Mouse (Mus musculus): ENCODE data around the gene Pitpna.

The Pitpna gene

DNA sequence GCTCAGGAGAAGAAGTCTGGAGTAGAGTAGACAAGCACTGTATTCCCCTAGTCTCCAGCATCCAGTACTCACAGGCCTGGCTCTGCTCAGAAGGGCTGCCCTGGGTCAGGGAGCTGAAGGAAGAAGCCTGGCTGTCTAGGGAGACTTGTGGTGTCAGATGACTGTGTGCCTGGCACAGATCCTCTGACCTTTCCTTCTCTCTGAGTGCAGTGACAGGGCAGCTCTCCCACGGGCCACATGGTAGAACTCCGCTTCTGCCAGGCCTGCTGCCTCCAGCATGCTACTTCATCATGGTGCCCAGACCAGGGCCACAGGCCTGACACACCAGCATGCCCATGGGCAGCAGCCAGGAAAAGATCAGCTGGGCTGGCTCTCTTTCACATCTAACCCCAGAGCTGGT is 22.0 kb upstream of the Pitpna start:
- DNase-seq: no peak

- DNase-seq: no peak
These were observed 21.4 kb upstream of the Pitpna start for GRCm38 (mm10) chr11:75566276-75567196.

- DNase-seq: no peak
These were observed 20.4 kb upstream of the Pitpna start for GRCm38 (mm10) chr11:75567346-75568114.

GRCm38 (mm10) chr11:75568115-75568511 is 19.8 kb upstream of the Pitpna start:
- no peak for DNase-seq

DNA sequence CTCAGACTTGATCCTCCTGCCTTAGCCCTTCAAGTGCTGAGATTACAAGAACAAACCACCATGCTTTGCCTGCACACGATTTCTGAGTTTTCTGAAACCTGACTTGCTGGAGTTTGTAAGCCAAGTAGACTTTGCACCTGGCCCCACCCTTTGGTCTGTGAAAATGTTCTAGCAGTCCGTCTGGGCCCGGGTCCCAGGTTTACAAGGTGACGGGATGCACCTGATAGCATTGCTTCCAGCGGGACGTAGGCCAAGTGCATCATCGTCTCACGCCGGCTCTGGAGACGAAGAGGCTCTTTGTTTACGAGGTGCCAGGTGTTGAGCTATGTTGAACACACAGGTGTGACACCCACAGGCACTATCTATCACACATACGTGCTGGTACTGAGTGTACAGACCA is 18.9 kb upstream of the Pitpna start:
- DNase-seq: no peak

DNA sequence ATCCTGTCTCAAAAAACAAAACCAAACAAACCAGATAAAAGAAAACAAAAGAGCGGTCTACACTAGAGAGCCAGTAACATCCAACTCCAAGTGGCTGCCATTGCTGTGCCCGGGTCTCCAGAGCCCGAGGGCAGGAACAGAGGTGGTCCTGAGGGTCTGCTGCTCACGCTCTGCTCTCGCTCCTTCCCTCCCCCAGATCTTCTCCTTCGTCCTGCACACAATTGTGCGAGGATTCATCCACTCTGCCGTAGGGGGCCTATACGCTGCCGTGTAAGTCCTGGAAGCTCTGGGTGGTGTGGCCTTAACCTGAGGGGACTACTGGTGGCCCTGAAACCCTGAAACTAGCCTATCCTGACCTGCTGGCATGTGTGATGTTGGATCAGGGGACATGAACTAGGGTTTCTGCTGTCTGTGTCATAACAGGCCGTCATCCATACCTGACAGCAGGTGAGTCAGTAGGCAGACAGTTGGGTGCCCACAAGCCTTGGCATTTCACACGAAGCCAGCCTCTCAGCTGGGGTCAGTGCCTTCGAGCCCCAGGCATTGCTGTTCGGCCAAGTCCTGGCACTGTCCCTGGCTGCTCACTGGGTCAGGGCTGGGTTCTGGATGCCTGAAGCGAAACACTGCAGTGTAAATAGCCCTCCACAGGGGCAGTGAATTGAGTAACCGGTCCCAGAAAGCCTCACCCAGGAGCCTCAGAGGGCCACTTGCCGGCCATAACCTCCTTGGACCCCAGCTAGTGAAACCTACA is 17.3 kb upstream of the Pitpna start:
- DNase-seq: no peak

- no peak for DNase-seq
These were observed 16.5 kb upstream of the Pitpna start for GRCm38 (mm10) chr11:75571126-75571990.

DNA sequence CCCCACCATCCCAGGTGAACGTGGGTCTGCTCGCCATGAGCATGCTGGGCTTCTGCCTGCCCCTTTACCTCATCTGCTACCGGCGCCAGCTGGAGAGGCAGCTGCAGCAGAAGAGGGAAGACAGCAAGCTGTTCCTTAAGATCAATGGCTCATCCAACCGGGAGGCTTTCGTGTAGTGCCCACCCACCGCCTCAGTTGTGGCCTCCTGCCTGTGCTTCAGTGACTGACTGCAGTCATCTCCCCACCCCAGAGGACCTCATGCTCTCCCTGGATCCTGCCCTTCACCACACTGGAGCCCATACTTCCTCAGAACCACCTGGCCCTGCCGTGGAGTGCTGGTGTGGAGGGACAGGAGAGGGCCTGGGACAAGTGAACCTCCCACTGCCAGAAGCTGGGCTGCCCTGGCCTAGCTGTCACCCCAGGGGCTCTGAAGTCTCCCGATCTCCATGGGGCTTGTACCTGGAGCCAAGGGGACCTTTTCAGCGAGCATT is 15.6 kb upstream of the Pitpna start:
- no peak for DNase-seq

- DNase-seq: peak; percentile 96
These were observed 14.8 kb upstream of the Pitpna start for GRCm38 (mm10) chr11:75572854-75573650.

DNA sequence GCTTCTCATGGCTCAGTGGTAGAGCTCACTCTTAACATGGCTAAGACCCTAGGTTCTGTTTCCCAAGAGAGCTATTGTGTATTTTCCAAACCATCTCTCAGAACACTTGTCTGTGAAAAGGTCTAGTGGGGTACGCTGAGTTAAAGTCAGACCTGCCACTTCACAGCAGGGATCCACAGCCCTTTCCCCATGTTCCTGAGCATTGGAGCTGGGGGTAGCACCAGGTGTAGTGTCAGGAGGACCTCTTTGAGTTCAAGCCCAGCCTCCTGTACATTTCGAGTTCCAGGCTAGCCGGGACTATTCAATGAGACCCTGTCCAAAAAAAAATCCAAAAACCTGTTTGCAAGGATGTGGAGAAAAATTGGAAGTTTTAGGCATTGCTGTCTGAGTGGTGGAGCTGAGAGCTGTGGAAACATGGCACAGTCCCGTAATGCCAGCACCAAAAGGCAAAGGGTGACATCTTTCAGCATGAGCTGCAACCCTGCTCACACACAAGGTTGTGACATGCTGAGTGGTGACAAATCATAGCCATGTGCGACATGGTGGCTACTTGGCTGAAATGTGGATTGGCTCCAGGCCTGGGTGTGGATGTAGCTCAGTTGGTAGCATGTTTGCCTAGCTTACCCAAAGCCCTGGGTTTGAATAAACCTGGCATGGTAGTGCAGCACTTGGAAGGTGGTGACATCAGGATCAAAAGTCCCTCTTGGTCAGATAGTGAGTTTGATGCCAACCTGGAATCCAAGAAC is 13.3 kb upstream of the Pitpna start:
- DNase-seq: no peak

- DNase-seq: no peak
These were observed 12.3 kb upstream of the Pitpna start for GRCm38 (mm10) chr11:75575560-75576123.

- no peak for DNase-seq
These were observed 9.3 kb upstream of the Pitpna start for GRCm38 (mm10) chr11:75578609-75579008.

DNA sequence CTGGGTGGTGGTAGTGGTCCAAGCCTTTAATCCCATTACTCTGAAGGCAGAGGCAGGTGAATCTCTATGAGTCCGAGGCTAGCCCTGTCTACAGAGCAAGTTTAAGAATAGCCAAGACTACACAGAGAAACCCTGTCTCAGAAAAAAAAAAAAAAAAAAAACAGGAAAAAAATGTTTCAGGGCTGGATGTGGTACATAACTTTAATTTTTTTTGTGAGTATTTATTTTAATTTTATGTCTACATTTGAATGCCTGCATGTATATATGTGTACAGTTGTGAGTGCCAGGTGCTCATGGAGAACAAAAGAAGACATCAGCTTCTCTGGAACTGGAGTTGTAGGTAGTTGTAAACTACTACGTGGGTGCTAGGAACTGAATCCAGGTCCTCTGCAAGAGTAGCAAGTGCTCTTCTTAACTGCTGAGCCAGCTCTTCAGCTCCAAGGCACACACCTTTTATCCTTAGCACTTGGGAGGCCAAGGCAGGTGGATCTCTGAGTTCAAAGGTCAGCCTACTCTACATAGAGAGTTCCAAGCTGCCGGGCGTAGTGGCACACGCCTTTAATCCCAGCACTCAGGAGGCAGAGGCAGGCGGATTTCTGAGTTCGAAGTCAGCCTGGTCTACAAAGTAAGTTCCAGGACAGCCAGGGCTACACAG is 6.3 kb upstream of the Pitpna start:
- no peak for DNase-seq

DNA sequence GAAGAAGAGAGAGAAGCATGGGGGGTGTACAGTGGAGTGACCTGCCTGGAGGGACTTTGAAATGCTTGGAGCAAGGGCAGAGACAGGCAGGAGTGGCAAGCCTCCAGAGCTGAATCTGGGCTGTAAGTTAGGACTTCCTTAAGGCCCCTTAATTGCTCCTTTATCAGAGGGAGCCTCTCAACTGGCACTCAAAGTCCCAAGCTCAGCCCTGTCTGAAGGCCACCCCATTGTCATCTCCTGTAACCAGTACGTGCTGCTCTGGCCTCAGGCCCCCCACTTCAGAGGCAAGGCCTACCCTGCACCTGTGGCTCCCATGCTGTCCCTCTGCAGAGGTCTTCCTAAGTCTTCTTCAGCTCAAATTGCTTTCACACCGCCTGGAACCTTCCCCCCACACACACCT is 4.4 kb upstream of the Pitpna start:
- DNase-seq: no peak

DNA sequence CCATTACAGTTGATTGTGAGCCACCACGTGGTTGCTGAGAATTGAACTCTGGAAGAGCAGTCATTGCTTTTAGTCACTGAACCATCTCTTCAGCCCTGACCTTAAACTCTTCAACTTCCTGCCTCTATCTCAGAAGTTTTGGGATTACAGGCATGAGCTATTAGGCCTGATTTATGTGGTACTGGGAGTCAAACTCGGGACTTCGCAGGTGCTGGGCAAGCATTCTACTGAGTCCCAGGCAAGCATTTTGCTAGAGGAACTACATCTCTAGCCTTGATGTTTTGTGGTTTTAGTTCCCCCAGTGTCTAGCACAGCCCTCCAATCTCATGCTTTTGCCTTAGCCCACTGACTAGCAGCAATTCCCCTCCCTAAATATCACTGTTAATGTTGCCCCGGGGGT is 2.8 kb upstream of the Pitpna start:
- no peak for DNase-seq

- DNase-seq: no peak
These were observed 1.9 kb upstream of the Pitpna start for GRCm38 (mm10) chr11:75585978-75586377.

DNA sequence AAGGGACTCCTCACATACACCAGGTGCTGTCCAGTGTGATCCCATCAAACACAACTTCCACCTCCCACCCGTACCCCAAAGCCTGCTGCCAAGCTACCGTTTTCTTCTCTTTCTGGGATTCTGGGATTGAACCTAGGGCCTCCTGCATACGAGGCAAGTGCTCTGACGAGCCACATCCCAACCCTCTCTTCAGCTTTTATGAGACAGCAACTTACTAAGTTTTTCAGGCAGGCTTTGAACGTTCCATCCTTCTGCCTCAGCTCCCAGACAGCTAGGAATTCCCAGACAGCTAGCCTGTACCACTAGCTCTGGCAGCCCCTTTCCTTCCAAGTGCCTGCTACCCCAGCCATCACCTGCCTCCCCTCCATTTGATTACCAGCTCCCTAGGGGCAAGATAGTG is 934 bp upstream of the Pitpna start:
- DNase-seq: no peak

DNA sequence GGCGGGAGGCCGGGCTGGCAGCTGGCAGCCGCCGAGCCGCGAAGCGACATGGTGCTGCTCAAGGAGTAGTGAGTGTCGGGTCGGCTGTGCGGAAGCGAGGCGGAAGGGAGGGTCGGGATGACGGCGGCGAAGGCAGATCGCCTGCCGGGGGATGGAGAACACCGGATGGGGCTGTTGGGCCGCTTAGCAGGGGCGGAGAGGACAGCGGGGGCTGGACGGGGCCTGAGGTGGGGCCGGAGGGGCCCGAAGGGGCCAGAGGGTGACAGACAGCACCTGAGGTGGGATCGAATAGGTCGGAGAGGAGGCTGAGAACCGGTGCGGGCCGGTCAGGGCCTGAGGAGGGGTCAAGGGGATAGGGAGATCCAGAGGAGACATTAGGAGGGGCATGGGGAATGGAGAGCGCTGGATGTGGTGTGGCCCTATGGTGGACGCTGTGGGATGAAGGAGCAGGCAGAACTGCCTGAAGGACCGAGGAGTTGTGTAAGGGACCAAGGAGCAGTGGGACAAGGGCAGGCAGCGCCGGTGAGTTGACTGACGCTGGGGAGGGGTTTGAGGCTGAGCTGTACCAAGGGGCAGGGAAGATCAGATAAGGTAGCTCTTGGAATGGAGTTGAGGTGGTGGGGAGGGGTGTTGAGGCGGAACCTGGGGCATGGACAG is 516 bp downstream of the Pitpna start:
- no peak for DNase-seq

DNA sequence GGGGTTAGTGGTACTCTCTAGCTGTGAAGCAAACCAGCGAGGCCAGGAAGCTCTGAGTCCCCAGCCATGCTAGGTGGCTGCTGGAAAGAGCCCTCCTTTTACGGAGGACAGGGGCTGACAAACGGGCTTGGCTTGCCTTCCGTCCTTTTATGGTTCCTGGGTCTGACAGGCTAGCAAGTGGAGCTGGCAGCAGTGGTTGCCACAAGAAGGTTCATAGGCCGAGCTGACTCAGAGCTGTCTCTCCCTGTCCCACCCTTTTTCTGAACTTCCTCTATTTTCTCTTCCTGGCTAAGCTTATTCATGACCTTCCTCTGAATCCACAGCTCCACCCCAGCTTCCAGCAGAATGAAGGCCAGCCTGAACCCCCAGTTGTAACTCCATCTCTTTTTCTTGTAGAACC is 4.7 kb downstream of the Pitpna start:
- DNase-seq: no peak

All from kidney, postnatal 4 days (tissue).